Mouse (Mus musculus): ENCODE results near the gene Slc35f1.
A peak's percentile ranks its signal among the peaks of the same experiment; 100 is the strongest.

Slc35f1 gene

DNA sequence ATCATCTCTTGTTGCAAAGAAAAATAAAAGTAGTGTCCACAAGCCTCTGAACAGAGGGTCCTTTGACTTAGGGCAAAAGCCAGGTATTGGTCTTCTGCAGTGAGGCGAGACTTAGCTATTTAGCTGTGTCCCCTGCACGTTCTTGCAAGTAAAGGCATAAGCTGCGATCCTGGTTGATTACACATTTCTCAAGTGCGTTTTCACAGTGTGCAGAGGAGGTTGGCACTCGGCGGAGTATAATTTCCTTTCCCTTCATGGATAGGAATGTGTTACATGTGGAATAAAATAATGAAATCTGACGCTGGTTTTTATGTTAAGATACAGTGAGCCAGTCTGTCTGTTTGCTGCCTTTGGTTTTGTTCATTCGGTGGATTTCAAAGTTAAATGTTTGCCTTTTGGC is 232.8 kb downstream of the Slc35f1 start:
- DNase-seq (ENCODE audit: low read depth, low spot score), result no peak

- DNase-seq (ENCODE audit: low read depth, low spot score), result no peak
Observed at GRCm38 (mm10) chr10:52926330-52926729, 236.0 kb downstream of the Slc35f1 start.

DNA sequence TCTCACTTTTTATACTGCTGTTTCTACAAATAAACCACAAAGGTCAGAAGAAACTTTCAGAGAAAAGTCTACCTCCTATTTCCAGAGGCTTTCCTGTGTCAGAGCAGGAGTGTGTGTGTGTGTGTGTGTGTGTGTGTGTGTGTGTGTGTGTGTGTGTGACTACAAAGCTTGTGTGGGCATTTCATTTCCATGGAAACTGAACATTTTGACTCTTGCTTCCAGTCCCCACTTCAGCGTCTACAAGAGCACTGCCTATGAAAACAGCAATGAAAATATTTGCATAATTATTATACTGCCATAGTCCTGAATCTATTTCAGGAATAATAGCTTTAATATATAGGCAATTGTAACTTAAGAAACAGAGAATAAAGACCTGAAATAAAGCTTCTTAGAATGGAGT is 241.8 kb downstream of the Slc35f1 start:
- DNase-seq (ENCODE audit: low read depth, low spot score), result no peak

DNA sequence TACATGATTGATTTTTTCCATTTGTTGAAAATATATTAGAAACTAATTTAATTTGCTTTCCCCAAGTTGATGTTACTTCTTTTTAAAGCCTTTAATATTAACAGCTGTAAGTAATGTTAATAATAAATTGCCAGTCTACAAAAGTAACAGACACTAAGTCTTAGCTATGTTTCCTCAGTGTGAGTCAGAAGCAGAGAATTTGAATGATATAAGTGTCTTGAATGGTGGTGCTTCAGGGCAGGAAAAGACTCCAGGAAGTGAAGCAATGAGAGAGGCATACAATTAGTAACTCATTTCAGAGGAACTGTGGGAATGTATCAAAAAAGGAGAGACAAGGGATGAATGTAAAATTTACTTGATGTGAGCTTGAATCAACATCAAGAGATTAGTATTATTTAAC is 244.3 kb downstream of the Slc35f1 start:
- no peak for DNase-seq (ENCODE audit: low read depth, low spot score)

DNA sequence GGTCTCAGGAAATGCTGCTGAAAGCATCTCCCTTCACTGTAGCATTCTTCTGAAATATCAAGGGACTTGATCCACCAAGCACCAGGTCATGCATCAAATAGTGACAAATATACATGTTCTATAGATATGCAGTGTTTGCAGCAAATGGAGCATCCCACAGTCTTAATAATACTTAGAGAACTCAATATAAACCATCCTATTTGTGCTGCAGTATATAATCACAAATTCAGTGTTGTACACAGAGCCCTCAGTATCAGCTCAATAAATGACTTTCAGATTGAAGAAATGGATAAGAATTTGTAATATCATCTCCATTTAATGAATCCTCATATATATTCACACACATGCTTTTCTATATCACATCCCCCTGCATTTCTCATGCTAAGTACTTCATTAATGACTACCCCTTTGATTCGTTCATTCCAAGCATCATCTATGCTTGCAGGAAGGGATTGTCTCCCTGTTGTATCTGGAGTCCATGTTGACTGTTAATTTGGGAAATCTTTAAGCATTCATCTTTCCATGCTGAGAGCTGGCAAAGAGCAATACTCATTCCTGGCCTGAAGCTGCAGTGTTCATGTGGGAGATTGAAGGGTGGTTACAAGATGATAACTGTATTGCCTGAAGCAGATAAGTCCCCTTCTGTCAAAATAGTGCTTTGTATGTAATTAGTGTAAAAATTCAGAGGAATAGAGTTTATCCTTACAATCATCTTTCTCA is 249.9 kb downstream of the Slc35f1 start:
- DNase-seq (ENCODE audit: low read depth, low spot score), result no peak

DNA sequence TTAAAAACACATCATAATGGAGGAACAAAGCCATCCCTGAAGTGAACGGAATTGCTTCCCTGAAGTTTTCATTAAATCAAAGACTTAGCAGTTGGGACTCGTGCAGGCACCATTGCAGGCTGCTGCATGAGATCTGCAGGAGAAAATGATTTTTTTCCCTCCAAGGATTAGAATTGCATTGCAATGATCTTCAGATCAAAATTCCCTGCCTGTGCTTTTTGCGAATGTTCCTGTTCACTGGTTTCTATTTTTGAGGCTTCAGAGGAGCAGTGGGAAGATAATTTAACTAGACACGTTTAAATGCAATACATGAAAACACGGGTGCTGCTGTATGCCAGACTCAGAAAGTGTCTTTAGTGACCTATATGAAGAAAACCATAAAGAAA is 250.5 kb downstream of the Slc35f1 start:
- no peak for DNase-seq (ENCODE audit: low read depth, low spot score)

DNA sequence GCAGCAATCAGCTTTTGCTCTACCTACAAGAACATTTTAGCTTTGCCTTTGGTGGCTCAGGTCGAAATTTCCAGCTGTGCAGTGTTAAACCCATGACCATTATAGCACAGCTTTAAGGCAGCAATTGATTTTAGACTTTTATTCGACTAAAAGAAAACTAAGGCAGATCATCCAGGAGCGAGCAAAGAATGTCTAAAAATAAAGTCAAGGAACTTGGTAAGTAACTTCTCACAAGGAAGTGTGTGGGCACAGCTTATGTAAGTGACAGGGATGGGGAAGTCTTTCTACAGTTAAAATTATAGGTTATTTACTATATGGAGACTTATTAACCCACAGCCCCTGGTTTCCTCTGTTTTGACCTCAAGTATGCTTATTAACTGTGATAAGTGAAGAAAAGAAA is 262.2 kb downstream of the Slc35f1 start:
- DNase-seq (ENCODE audit: low read depth, low spot score), result no peak

GRCm38 (mm10) chr10:52956728-52957127 is 266.4 kb downstream of the Slc35f1 start:
- DNase-seq (ENCODE audit: low read depth, low spot score), result no peak

- DNase-seq (ENCODE audit: low read depth, low spot score), result no peak
Observed at GRCm38 (mm10) chr10:52979251-52979650, 288.9 kb downstream of the Slc35f1 start.

GRCm38 (mm10) chr10:52982836-52983235 is 292.5 kb downstream of the Slc35f1 start:
- DNase-seq (ENCODE audit: low read depth, low spot score), result no peak

DNA sequence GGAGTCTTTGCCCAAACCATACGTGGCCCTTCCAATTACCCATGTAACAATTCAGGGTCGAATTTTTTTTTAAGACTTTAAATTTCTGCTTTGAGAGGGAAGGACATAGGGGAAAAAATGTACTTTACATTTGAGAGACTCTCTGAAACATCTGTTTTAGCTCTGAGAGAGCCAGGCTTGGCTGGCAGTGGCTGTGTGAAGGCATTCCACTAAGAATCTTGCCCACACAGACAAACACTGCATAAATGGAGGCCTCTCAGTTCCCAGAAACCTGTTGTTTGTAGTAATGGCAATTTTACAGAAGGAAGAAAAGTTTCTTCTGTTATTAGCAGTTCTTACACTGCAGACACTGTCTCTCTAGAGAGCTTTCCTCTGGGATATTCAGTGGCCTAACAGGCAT is 301.9 kb downstream of the Slc35f1 start:
- no peak for DNase-seq (ENCODE audit: low read depth, low spot score)

GRCm38 (mm10) chr10:52996886-52997285 is 306.6 kb downstream of the Slc35f1 start:
- DNase-seq (ENCODE audit: low read depth, low spot score), result no peak

- no peak for DNase-seq (ENCODE audit: low read depth, low spot score)
Observed at GRCm38 (mm10) chr10:53001136-53001535, 310.8 kb downstream of the Slc35f1 start.

DNA sequence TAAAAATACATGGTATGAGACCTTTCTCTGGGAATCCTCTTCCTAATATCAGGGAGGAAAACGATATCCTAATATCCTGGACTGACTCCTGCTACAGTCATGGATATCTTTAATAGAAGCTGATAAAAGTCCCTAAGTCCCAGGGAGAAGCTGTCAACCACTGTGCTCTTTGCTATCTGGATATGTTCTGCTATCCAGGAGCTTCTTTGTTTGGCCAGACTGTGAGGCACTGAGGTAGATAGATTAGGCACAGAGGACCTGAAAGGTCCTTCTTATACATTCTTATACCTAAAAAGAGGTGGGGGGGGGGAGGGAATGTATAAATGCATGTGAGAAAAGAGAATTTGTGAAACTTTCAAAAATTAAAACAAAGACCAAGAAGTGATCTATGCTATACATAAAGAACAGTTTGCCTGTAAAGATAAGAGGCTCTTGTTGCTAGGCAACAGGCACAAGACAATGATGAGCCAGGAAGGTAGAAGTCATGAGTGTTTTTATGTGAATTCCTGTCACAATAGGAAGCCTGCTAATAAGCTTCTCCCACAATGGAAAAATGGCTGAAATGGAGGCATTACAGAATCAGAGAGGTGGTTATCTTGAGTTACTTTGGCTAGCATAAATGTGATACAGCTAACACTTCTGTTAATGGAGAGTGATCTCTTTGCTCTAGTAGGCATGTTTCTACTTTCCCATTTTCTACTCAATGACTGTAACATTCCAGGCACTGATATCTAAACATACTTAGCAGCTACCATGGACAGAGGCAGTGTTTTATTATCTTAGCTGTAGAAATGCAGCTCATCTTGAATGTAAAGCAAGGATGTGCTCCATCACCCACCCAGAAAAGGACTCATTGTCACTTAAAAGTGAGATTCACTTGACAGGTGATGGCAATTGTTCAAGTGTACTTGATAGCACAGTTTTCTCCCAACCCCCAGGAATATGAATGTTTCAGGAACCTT is 316.2 kb downstream of the Slc35f1 start:
- peak; percentile 21 for DNase-seq (ENCODE audit: low read depth, low spot score)

GRCm38 (mm10) chr10:53013878-53014277 is 323.5 kb downstream of the Slc35f1 start:
- no peak for DNase-seq (ENCODE audit: low read depth, low spot score)

DNA sequence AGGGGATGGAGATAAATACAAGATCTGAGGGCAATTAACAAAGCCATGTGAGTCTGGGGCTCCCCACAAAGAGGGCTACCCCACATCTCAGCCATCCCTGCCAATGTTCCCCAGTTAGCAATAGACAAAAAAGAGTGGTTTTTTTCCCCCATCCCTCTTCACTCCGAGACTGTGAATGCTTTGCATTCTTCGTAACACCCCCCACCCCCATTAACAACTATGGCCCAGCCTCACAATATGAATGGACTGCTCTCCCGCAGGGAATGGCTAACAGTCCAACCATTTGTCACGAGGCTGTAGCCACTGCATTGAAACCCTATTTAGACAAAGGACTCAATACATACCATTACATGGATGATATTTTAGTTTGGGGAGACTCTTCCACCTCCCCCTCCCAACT is 338.1 kb downstream of the Slc35f1 start:
- DNase-seq (ENCODE audit: low read depth, low spot score), result no peak

DNA sequence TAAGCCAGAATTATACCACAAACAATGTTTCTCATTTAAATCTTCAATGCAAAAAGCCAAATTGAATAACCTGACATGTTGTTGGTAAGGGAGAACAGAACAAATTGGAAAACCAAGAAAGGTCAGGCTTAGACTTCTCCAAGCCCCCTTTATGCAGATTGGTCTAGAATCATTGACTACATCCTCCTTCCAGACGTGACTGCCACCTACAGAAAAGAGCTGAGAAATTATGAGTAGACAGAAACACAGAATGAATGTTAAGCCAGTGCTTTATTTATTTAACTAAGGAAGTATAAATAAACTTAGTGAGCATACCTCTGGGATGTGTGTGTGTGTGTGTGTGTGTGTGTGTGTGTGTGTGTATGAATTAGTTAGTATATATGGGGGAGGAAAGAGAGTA is 344.9 kb downstream of the Slc35f1 start:
- DNase-seq (ENCODE audit: low read depth, low spot score), result no peak

- no peak for DNase-seq (ENCODE audit: low read depth, low spot score)
Observed at GRCm38 (mm10) chr10:53045931-53046330, 355.6 kb downstream of the Slc35f1 start.

DNA sequence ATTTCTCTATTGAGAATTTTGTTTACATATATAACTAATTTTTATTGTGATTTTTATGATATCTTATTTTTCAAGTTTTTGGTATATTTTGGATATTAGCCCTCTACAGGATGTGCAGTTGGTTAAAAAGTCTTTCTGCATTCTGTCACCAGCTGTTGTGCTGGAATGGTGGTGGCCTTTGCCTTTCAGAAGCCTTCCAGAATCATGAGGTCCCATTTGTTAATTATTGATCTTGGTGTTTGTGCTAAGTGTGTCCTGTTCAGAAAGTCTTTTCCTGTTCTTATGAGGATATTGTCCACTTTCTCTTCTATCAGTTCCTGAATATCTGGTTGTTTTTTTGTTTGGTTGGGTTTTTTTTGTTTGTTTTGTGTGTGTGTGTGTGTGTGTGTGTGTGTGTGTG is 362.2 kb downstream of the Slc35f1 start:
- DNase-seq (ENCODE audit: low read depth, low spot score), result no peak

DNA sequence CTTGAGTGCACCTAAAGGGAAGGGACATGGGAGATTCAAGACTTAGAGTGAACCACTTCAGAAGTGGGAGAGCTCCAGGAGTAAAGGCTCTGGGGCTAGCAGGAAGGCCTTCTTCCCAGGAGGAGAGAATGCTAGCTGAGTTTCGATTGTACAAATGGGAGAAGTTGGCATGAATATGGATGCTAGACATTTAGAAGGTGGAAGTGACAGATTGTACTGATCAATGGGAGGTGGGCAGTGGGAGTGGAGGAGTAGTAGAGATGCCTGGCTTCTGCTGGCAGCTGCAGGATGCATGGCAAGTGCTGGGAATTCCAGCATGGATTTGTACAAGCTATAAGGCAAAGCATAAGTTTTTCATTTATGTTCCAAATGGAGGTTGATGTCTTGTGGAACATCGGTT is 370.4 kb downstream of the Slc35f1 start:
- DNase-seq (ENCODE audit: low read depth, low spot score), result no peak

DNA sequence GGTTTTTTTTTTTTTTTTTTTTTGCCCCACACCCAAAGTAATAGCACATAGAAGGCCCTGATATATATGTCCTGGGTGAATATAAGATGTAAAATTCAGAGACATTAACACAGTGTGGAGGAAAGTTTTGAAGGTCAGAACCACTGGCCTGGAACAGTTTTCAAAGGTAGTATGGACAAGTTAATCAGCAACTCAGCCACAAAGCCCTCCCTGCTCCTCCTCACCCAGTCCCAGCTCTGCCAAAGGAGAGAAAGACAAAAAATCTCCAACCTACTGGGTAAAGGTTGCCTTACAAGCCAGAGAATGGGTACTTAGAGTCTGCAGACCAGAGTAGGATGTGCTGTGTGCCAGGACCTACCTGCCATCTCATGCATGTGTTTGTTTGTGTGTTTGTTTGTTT is 372.4 kb downstream of the Slc35f1 start:
- DNase-seq (ENCODE audit: low read depth, low spot score), result no peak

- peak; percentile 13 for DNase-seq (ENCODE audit: low read depth, low spot score)
Observed at GRCm38 (mm10) chr10:53087811-53088210, 397.5 kb downstream of the Slc35f1 start.

DNA sequence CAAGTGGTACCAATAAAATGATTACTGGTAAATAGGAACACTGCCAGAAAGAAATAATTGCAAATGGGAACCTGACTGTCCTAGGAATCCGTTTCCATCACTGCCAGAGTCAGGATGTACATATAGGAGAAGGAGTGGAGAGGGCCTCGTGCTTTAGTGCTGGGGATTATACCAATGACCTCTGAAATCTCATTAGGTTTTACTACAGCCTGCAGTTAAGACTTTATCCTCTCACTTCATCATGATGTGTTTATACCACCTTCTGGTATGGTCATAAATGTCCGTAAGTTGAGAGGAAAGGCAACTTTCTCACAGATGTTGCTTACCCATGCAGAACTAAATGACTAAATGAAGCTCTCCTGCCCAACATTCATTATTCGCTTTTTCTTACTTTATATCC is 401.2 kb downstream of the Slc35f1 start:
- DNase-seq (ENCODE audit: low read depth, low spot score), result no peak

Data from R1 (cell line).